Mouse (Mus musculus) left cerebral cortex, postnatal 14 days (tissue): ENCODE data around the gene AL732309.1. TPM values are rescaled to one million over a fixed set of nuclear protein-coding genes. Genes with fewer than 3 reads are reported as not detected.

Experiments used
- DNase-seq, 2 experiments: peaks; one replicate each; pipeline ENCODE4 v3.0.0; 2021 to 2022; ENCODE audit warnings: low spot score in 2 of 2, mixed read lengths in 1 of 2
- intact Hi-C: fragments of 180-260 bp; cut with DNase I; formaldehyde crosslinking; loops from one replicate; pipeline ENCODE4 v1.15.1; 2025
- long read RNA-seq, 2 experiments: library from polyadenylated mRNA; stranded (forward); transcript quantifications; one replicate each; pipeline ENCODE4 v2.0.0; 2021
- total RNA-seq, 2 experiments: library from RNA; stranded (reverse); gene quantifications; 2 replicates each; pipeline ENCODE4 v1.2.3; 2021

Gene AL732309.1
- 1 to 10 TPM; 2.3 to 2.8 TPM for total RNA-seq
- long read RNA-seq, experiment 1, partial matches to known transcripts = 0 of 3 reads
- long read RNA-seq, experiment 1, other reads (novel, unspliced or antisense) = 0 of 3 reads
- long read RNA-seq, experiment 2, transcript AL732309.1-201 (1 exons, 2,045 nt) = major isoform, 7 of 7 reads
- long read RNA-seq, experiment 2, partial matches to known transcripts = 0 of 7 reads
- long read RNA-seq, experiment 2, other reads (novel, unspliced or antisense) = 0 of 7 reads

DNA sequence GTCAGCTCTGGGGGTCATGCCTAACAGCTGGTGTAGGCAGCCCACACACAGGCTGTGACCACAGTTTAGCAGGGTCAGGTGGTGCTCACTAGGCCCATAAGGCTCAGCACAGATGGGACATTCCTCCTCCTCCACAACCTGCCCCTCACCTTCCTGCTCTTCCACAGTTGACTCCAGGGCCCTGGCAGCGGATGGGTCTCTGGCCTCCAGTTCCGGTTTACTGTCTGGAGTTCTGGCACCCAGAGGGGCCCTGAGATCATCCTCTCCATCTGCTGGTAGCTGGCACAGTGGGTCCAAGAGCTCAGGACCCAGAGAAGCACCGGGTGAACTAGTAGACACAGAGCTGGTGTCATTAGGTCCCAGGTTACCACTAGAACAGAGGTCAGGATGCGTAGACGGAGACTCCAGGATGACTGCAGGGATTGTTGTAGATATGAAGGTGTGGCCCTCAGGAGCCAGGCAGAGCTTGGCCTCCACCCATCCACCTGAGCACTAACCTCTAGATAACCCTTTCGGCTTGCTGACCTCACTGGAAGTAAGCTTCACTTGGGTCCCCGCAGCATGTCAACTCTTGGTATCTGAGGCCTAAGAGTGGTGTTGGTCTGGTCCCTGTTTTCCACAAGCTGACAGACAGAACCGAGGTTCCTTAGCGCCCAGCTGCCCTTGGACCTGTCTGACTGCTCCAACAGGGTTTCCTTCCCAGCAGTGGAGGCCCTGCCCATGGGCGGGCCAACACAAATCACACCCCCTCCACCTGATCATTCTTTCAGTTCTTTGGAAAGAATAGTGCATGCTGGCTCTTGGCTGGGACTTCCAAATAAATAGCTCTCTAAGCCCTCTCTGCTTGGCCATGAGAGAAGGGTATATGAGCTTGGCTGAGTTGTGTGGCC is at the start of gene AL732309.1:
AL732309.1 (minus strand) TSS at position 681 of the 890 bp plus-strand sequence.
- DNase-seq = no peak
- intact Hi-C loops = no loop called here

DNA sequence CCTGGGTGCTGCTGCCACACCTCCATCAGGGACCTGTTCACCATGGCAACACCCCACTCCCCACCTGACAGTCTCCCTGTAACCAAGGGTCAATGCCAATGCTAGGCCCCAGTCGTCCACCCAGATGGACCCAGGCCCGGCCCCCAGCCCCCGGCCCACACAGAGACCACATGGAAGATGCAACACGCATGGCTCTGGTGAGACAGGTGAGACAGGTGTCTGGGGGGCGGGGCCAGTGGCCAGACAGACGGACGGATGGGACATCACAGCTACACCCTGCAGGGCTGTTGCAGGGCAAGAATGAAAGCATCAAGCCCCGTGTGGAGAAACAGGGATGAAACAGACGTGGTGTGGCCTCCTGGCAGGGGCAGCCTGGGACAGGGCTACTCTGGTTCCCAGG is 47.0 kb upstream of the AL732309.1 start:
- DNase-seq = no peak
- intact Hi-C loops = no loop called here

DNA sequence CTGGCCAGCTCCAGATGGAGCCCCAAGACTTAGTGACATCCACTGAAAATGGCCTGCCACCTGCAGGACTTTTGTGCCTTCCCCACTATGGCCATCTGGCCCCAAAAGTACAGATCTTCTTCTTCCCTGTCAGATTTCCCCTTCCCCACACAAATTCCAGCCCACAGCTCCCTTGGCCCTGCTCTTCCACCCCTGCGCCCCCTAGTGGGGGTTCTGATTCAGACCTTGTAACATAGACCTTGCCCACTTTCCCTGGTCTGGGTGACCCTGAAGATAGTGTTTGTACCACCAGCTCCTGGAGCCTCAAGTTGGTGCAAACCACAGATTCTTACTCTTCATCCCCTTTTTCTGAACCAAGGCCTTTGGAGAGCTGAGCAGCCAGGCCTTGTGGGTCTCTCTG is 46.2 kb upstream of the AL732309.1 start:
- peak in 1 of 2 experiments; percentile 71 for DNase-seq
- intact Hi-C loops = no loop called here

DNA sequence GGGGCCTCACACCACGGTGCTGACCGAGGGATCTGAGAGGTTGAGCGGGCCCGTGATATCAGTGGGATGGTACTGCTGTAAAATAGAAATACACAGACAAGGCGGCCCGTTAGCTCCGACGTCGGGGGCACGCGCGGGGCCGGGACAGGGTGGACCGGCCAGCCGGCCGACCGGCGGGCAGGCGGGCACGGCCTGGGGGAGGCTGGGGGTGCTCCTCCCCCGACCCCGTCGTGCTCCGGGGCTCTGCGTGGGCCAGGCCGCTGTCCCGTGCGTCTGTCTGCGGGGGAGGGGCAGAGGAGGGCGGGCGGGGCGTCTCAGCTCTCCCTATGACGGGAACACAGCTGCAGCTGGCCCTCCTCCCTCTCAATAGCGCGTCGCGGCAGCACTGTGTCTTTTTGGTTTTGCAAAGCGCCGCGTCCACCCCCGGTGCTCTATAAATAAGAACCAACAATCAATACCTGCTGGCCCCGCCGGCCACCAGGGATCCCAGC is 45.4 kb upstream of the AL732309.1 start:
- intact Hi-C loops = no loop called here
- peak; percentile 58 to 68 for DNase-seq

DNA sequence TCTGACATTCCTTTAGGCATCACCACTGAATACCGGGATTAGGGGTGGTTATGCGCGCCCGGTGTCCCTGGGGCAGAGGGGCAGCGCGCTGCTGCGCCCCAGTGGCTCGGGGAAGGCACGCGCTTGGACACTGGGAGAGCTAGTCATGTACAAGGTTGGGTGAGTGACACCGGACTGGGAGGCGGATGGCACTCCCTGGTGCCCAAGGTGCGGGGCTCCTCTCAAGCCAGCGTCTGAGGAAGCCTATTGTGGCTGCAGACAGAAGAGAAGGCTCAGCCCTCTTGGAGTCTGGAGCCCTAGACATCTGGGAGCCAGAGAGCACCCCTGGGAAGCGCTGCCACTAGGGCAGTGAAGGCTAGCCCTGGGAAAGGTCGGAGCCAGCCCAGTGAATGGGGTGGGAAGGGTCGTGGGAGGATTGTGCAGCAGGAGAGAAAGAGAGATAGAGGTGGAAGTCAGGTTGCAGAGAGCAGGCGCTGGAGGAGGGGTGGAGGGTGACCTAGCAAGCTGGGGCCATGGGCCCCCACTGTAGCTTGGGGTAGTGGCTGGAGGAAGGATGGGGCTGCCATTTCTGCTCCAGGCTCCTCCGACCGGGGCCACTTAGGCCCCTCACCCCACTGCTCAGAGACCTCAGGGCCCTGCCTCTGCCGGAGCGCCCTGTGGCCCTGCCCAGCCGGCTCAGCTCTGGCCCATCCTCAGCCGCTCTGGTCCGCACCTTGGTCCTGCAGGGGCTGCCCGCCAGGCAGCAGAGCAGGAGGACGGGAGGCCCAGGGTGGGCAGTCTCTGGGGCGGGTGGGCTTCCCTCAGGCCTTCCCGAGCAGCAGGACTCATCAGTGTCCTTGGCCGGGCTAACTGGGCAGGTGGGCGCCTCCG is 44.8 kb upstream of the AL732309.1 start:
- intact Hi-C loops = no loop called here
- no peak for DNase-seq

DNA sequence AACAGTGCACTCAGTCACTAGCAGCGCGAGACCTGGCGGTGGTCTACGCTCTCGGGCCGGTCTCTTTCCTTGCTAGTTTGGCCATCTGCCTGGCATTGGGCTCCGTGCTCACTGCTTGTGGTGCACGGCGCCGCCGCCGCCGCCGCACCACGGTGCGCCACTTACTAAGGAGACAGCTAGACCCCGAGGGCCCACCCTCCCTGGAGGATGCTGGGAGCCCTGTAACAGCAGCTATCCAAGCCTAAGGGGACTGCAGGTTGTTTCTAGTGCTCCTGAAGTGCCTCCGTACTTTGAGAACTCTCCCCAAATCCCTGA is 44.1 kb upstream of the AL732309.1 start:
- intact Hi-C loops = no loop called here
- DNase-seq = peak; percentile 58 to 81

- peak; percentile 73 to 76 for DNase-seq
- intact Hi-C loops = no loop called here
Observed at GRCm38 (mm10) chr2:25290101-25290815, 43.6 kb upstream of the AL732309.1 start.

- DNase-seq = no peak
- intact Hi-C loops = no loop called here
Observed at GRCm38 (mm10) chr2:25289651-25290050, 43.0 kb upstream of the AL732309.1 start, which contains the start of gene Lrrc26. Gene Lrrc26, plus strand, starts transcription at chr2:25289915.

DNA sequence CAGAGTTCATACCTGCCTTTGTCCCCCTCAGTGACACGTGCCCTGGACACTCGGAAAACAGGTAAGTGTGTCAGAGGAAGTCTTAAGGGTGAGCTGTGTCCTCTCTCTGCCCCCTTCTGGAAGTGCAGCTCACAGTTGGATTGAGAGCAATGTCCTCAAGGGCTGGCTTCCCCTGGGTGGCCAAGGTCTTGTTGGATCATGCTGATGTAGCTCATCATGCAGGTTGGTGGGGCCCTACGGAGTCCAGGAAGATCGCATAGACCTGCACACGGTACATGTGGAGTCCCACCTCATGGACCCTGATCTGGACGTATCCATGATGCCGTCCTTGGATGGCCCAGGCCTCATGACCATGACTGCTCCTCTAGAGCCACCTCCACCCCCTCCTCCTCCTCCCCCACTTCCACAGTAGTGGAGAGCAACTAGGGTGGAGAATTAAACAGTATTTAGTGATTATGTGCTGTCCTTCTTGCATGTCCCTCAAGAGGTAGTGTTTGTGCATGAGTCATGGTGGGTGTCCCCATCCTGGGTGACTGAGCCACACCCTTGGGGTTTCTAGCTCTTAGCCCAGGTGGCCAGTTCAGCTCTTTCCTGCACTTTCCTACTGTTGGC is 42.2 kb upstream of the AL732309.1 start:
- DNase-seq = no peak

DNA sequence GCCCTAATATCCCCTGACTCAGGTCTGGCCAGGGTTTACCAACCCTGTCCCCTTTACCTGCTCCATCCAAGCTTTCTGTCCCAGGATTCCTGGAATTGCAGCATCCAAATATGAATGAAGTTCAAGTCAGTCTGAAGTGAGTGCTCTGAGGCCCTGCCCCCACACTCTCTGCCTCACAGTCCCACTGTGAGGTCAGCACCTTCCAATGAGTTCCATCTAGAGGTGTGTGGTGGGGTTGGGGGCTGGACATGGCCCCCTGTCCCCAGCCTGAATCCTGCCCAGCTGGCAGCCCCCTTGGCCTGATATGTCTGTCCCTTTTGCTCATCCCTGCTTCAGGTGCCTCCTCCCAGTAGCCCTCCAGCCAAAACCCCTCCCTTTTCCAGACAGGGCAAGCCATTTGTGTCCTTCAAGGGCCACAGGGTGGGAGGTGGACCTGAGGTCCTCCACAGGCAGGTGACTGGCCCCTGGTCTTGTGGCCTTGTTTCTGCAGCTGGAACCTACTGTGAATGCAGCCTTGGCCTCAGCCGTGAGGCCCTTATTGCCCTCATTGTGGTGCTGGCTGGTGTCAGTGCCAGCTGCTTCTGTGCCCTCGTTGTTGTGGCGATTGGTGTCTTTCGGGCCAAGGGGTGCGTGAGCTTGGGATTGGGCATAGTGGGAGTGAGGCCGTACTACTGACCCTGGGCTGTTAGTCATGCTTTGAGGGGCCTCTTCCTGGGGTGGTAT is 41.4 kb upstream of the AL732309.1 start, which contains the start of gene Tmem210:
Tmem210 (plus strand) TSS at position 219 of the 723 bp plus-strand sequence.
- intact Hi-C loops = no loop called here
- DNase-seq = no peak

More for the DNA sequence above, 42.2 kb upstream of the AL732309.1 start:
- intact Hi-C loops = no loop called here

DNA sequence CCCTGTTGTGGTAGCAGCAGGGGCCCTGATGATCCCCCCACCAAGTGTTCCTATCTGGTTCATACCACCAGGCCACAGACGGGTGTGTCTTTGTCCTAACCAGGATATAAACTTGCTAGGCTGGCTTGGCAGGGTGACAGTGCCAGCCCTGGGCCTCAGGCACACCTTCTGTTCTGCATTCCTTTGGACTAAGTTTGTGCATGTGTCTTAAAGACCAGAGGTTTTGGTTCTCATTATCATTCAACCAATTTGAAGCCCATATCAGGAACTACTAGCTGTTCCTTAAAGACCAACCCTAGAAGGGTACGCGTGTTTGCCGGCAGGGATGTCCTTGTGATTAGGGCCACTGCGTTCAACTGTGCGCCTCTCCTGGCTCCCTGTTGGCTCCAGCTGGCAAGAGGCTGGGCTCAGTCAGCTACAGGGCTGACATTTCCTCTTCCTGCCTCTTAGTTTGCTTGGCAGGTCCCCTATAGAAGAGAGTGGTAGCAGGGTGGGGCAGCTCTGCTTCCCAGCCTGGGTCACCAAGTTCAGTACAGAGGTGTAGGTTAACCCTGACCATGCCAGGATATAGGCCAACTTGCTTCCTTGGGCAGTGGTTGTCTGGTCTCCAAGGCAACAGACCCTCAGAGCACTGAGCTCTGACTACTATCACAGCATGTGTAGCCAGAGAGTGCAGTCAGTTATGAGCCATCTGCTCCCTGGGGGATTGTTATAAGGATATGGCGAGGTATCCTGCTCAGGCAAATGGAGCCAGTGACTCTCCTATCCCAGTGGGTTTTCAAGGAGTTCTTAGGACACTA is 40.4 kb upstream of the AL732309.1 start:
- intact Hi-C loops = no loop called here
- DNase-seq = no peak

GRCm38 (mm10) chr2:25286314-25286713 is 39.7 kb upstream of the AL732309.1 start:
- no peak for DNase-seq
- intact Hi-C loops = no loop called here

- intact Hi-C loops = no loop called here
- no peak for DNase-seq
Observed at GRCm38 (mm10) chr2:25285551-25285950, 38.9 kb upstream of the AL732309.1 start.

DNA sequence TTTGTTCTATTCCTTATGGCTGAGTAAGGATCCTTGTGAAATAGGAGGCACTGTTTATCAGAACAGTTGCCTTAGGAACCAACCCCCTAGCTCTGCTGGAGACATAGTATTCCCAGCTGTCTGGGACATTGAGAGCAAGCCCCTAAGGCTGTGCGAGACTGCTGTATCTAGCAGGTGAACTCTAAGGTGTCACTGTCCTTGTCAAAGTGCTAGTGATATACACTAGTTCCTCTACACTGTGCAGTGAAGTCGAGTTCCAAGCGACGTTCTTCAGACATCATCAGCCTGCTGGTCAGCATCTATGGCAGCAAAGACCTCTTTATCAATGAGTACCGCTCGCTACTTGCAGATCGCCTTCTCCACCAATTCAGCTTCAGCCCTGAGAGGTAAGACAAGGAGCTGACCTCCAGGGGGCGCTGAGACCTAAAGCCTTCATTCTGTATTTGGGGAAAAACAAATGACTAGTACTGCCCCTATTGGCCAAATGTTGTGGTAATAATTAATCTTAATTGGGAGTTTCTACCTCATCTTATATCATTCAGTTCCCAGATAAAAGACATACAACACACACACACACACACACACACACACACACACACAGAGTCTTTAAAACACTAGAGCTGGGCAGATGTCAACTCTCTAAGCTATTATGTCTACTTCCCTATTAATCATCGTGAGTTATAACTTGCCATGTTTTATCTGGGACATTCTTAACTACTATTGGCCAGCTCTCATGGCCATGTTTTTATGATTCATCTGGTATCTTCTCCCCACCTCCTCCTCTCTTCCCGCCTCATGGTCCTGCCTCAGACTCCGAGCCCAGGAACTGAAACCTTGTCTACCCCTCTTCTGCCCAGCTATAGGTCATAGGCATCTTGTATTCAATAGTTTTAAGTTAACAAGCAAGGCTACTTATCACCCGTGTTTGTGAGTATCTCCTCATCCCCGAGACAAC is 32.5 kb upstream of the AL732309.1 start:
- DNase-seq = peak; percentile 83 to 87
- intact Hi-C loops = loop anchor here (5.0 kb wide), 1 partner anchor 48 kb away; no protein-coding TSS in a partner anchor

- DNase-seq = no peak
- intact Hi-C loops = loop anchor here (5.0 kb wide), 1 partner anchor 46 kb away; no protein-coding TSS in a partner anchor
Observed at GRCm38 (mm10) chr2:25273010-25273409, 26.3 kb upstream of the AL732309.1 start.

- DNase-seq = no peak
- intact Hi-C loops = loop anchor here (5.0 kb wide), 1 partner anchor 45 kb away; no protein-coding TSS in a partner anchor
Observed at GRCm38 (mm10) chr2:25272515-25272914, 25.9 kb upstream of the AL732309.1 start.
